Mouse (Mus musculus): ENCODE data around the gene Cep131. TPM values are rescaled to one million over a fixed set of nuclear protein-coding genes. Genes with fewer than 3 reads are reported as not detected.
A peak's percentile ranks its signal among the peaks of the same experiment; 100 is the strongest.

Cep131 gene
- polyA plus RNA-seq, 2 experiments: 2.7 to 4.4 TPM

GRCm38 (mm10) chr11:120052274-120052673 lies 34.4 kb downstream of the Cep131 start:
- H3K9ac ChIP-seq (replicated peaks): no peak overlapping the region
- no peaks in the 10 kb centered on the region for H3K36me3 ChIP-seq (replicated peaks; ENCODE audit: control insufficient read depth, insufficient read depth, low read depth)
- DNase-seq (ENCODE audit: low read depth in 3 of 3, low spot score in 3 of 3) (no peak), ATAC-seq (ENCODE audit: insufficient read depth) (no peak)
- no peaks in the 10 kb centered on the region for H3K4me1 ChIP-seq (replicated peaks; ENCODE audit: control insufficient read depth in 2 of 2, insufficient read depth in 2 of 2, low read length in 1 of 2)
- H3K27me3 ChIP-seq (ENCODE audit: control insufficient read depth, insufficient read depth, low read length): peaks cover 15% of the 10 kb centered on the region
- no peak overlapping the region for H3K4me3 ChIP-seq (ENCODE audit: insufficient read depth in 1 of 2, low read depth in 2 of 2, low read length in 2 of 2)
- no peak overlapping the region for H3K4me2 ChIP-seq (ENCODE audit: low read depth)
- no peaks in the 10 kb centered on the region for H3K9me3 ChIP-seq (ENCODE audit: control insufficient read depth, low read length)
- TF ChIP-seq CTCF (IDR thresholded peaks at IDR 0.05; ENCODE audit: low read depth): no peak
- no peak for TF ChIP-seq EP300 (IDR thresholded peaks at IDR 0.05; ENCODE audit: low read depth)
- H3K27ac ChIP-seq: no peak overlapping the region
- WGBS (ENCODE audit: insufficient replicate concordance): 60% methylated on average over 9 of the region's 9 CpGs

- H3K36me3 ChIP-seq (replicated peaks; ENCODE audit: control insufficient read depth, insufficient read depth, low read depth): no peaks in the 10 kb centered on the region
- H3K27ac ChIP-seq: no peak overlapping the region
- DNase-seq (ENCODE audit: low read depth in 3 of 3, low spot score in 3 of 3) (no peak), ATAC-seq (ENCODE audit: insufficient read depth) (no peak)
- H3K4me2 ChIP-seq (ENCODE audit: low read depth): no peak overlapping the region
- WGBS (ENCODE audit: insufficient replicate concordance): 33% methylated on average over 14 of the region's 14 CpGs
- TF ChIP-seq CTCF (IDR thresholded peaks at IDR 0.05; ENCODE audit: low read depth) (no peak), EP300 (IDR thresholded peaks at IDR 0.05; ENCODE audit: low read depth) (no peak)
- no peak overlapping the region for H3K4me3 ChIP-seq (ENCODE audit: insufficient read depth in 1 of 2, low read depth in 2 of 2, low read length in 2 of 2)
- H3K27me3 ChIP-seq (ENCODE audit: control insufficient read depth, insufficient read depth, low read length): peaks cover 25% of the 10 kb centered on the region
- no peaks in the 10 kb centered on the region for H3K4me1 ChIP-seq (replicated peaks; ENCODE audit: control insufficient read depth in 2 of 2, insufficient read depth in 2 of 2, low read length in 1 of 2)
- no peaks in the 10 kb centered on the region for H3K9me3 ChIP-seq (ENCODE audit: control insufficient read depth, low read length)
- H3K9ac ChIP-seq (replicated peaks): no peak overlapping the region
These were observed 35.4 kb downstream of the Cep131 start for GRCm38 (mm10) chr11:120051124-120051811.

- no peak overlapping the region for H3K4me2 ChIP-seq (ENCODE audit: low read depth)
- H3K4me1 ChIP-seq (replicated peaks; ENCODE audit: control insufficient read depth in 2 of 2, insufficient read depth in 2 of 2, low read length in 1 of 2): no peaks in the 10 kb centered on the region
- no peak overlapping the region for H3K9ac ChIP-seq (replicated peaks)
- H3K27ac ChIP-seq: no peak overlapping the region
- DNase-seq (ENCODE audit: low read depth in 3 of 3, low spot score in 3 of 3) (no peak), ATAC-seq (ENCODE audit: insufficient read depth) (no peak)
- peaks cover 33% of the 10 kb centered on the region for H3K27me3 ChIP-seq (ENCODE audit: control insufficient read depth, insufficient read depth, low read length)
- no peaks in the 10 kb centered on the region for H3K36me3 ChIP-seq (replicated peaks; ENCODE audit: control insufficient read depth, insufficient read depth, low read depth)
- H3K9me3 ChIP-seq (ENCODE audit: control insufficient read depth, low read length): no peaks in the 10 kb centered on the region
- TF ChIP-seq EP300 (IDR thresholded peaks at IDR 0.05; ENCODE audit: low read depth) (no peak), CTCF (IDR thresholded peaks at IDR 0.05; ENCODE audit: low read depth) (no peak)
- H3K4me3 ChIP-seq (ENCODE audit: insufficient read depth in 1 of 2, low read depth in 2 of 2, low read length in 2 of 2): no peak overlapping the region
- 62% methylated on average over 8 of the region's 8 CpGs for WGBS (ENCODE audit: insufficient replicate concordance)
These were observed 37.6 kb downstream of the Cep131 start for GRCm38 (mm10) chr11:120049067-120049466.

DNA sequence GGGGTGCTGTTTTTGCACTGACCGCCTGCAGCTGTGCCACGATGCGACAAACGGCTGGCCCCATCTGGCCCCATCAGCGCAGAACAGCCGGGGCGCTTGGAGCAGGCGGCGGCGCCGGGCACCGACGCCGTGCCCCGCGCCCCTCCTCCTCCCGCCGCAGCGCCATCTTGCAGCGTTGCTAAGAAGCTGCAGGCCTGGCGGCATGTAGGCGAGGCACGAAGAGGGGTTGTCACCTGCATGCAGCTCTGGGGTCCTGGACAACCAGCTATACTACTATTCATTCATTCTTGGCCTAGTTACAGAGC lies 38.4 kb downstream of the Cep131 start:
- 0 out of 2 replicates have a peak, but pooled peaks have one; percentile 7 for TF ChIP-seq CTCF (IDR thresholded peaks at IDR 0.05; ENCODE audit: low read depth)
- no peak for TF ChIP-seq EP300 (IDR thresholded peaks at IDR 0.05; ENCODE audit: low read depth)
- peaks cover 33% of the 10 kb centered on the region for H3K27me3 ChIP-seq (ENCODE audit: control insufficient read depth, insufficient read depth, low read length)
- no peak overlapping the region for H3K27ac ChIP-seq
- no peaks in the 10 kb centered on the region for H3K4me1 ChIP-seq (replicated peaks; ENCODE audit: control insufficient read depth in 2 of 2, insufficient read depth in 2 of 2, low read length in 1 of 2)
- DNase-seq (ENCODE audit: low read depth in 3 of 3, low spot score in 3 of 3): no peak
- no peaks in the 10 kb centered on the region for H3K36me3 ChIP-seq (replicated peaks; ENCODE audit: control insufficient read depth, insufficient read depth, low read depth)
- ATAC-seq (ENCODE audit: insufficient read depth): no peak
- H3K9ac ChIP-seq (replicated peaks): no peak overlapping the region
- H3K4me3 ChIP-seq (ENCODE audit: insufficient read depth in 1 of 2, low read depth in 2 of 2, low read length in 2 of 2): no peak overlapping the region
- H3K4me2 ChIP-seq (ENCODE audit: low read depth): no peak overlapping the region
- no peaks in the 10 kb centered on the region for H3K9me3 ChIP-seq (ENCODE audit: control insufficient read depth, low read length)
- 6% methylated on average over 23 of the region's 23 CpGs for WGBS (ENCODE audit: insufficient replicate concordance)

DNA sequence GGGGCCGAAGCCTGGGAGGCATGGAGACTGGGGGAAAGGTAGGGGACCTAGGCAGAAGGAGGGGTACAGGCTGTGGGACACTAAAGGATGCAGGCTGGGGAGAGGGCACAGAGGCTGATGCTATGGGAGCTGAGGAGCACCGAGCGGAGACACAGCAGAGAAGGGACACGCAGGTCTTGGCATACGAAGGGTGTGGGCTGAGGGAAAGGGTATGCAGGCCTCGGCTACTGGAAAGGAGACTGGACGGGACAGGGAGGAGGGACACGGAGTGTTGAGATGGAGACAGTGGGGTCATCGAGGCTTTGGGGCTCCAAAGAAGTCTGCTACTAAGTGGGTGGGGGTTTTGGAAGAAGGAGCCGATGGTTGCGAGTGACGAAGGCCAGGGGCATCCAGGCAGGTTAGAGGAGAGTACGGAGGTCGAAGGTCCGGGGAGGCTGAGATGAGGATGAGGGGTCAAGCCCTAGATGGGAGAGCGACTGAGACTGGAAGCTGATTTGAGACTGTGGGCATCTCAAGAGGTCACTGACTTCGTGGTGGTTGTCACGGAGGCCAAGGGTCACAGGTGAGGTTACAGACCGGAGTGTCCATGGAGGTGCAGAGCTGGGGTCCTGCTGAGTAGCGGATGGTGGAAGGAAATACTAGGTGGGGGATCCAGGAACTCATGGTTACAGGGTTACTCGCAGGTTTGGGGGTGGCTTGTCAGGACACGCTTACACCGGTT lies 38.9 kb downstream of the Cep131 start:
- Histone ChIP-seq H3K4me3 (ENCODE audit: insufficient read depth in 1 of 2, low read depth in 2 of 2, low read length in 2 of 2) (no peak overlapping the region), H3K27ac (no peak overlapping the region), H3K9me3 (ENCODE audit: control insufficient read depth, low read length) (no peaks in the 10 kb centered on the region), H3K4me1 (replicated peaks; ENCODE audit: control insufficient read depth in 2 of 2, insufficient read depth in 2 of 2, low read length in 1 of 2) (no peaks in the 10 kb centered on the region), H3K4me2 (ENCODE audit: low read depth) (no peak overlapping the region), H3K9ac (replicated peaks) (no peak overlapping the region), H3K36me3 (replicated peaks; ENCODE audit: control insufficient read depth, insufficient read depth, low read depth) (no peaks in the 10 kb centered on the region), H3K27me3 (ENCODE audit: control insufficient read depth, insufficient read depth, low read length) (peaks cover 33% of the 10 kb centered on the region)
- DNase-seq (ENCODE audit: low read depth in 3 of 3, low spot score in 3 of 3) (no peak), ATAC-seq (ENCODE audit: insufficient read depth) (no peak)
- TF ChIP-seq CTCF (IDR thresholded peaks at IDR 0.05; ENCODE audit: low read depth): no peak
- no peak for TF ChIP-seq EP300 (IDR thresholded peaks at IDR 0.05; ENCODE audit: low read depth)
- WGBS (ENCODE audit: insufficient replicate concordance): 17% methylated on average over 23 of the region's 23 CpGs

All from liver, embryonic 14.5 days (tissue).